Mouse (Mus musculus): ENCODE results near the gene Cttn.

Cttn gene

GRCm38 (mm10) chr7:144449637-144450570 lies 20.9 kb downstream of the Cttn start:
- DNase-seq (ENCODE audit: extremely low read depth, low read depth, low spot score): peak; percentile 54

GRCm38 (mm10) chr7:144448186-144448585 lies 22.6 kb downstream of the Cttn start:
- no peak for DNase-seq (ENCODE audit: extremely low read depth, low read depth, low spot score)

- no peak for DNase-seq (ENCODE audit: extremely low read depth, low read depth, low spot score)
Observed at GRCm38 (mm10) chr7:144447146-144447545, 23.7 kb downstream of the Cttn start.

- DNase-seq (ENCODE audit: extremely low read depth, low read depth, low spot score): no peak
Observed at GRCm38 (mm10) chr7:144444788-144445187, 26.0 kb downstream of the Cttn start.

GRCm38 (mm10) chr7:144441976-144442375 lies 28.8 kb downstream of the Cttn start:
- no peak for DNase-seq (ENCODE audit: extremely low read depth, low read depth, low spot score)

- DNase-seq (ENCODE audit: extremely low read depth, low read depth, low spot score): no peak
Observed at GRCm38 (mm10) chr7:144441466-144441865, 29.3 kb downstream of the Cttn start.

- DNase-seq (ENCODE audit: extremely low read depth, low read depth, low spot score): no peak
Observed at GRCm38 (mm10) chr7:144438811-144439210, 32.0 kb downstream of the Cttn start.

GRCm38 (mm10) chr7:144432920-144433319 lies 37.9 kb downstream of the Cttn start:
- no peak for DNase-seq (ENCODE audit: extremely low read depth, low read depth, low spot score)

GRCm38 (mm10) chr7:144427460-144427859 lies 43.3 kb downstream of the Cttn start:
- no peak for DNase-seq (ENCODE audit: extremely low read depth, low read depth, low spot score)

GRCm38 (mm10) chr7:144426594-144426993 lies 44.2 kb downstream of the Cttn start:
- DNase-seq (ENCODE audit: extremely low read depth, low read depth, low spot score): no peak

GRCm38 (mm10) chr7:144425953-144426352 lies 44.9 kb downstream of the Cttn start:
- no peak for DNase-seq (ENCODE audit: extremely low read depth, low read depth, low spot score)

- no peak for DNase-seq (ENCODE audit: extremely low read depth, low read depth, low spot score)
Observed at GRCm38 (mm10) chr7:144421478-144421877, 49.3 kb downstream of the Cttn start.

- no peak for DNase-seq (ENCODE audit: extremely low read depth, low read depth, low spot score)
Observed at GRCm38 (mm10) chr7:144420552-144420951, 50.3 kb downstream of the Cttn start.

- no peak for DNase-seq (ENCODE audit: extremely low read depth, low read depth, low spot score)
Observed at GRCm38 (mm10) chr7:144417644-144418343, 53.0 kb downstream of the Cttn start.

GRCm38 (mm10) chr7:144417234-144417633 lies 53.6 kb downstream of the Cttn start:
- DNase-seq (ENCODE audit: extremely low read depth, low read depth, low spot score): no peak

- DNase-seq (ENCODE audit: extremely low read depth, low read depth, low spot score): no peak
Observed at GRCm38 (mm10) chr7:144415795-144416194, 55.0 kb downstream of the Cttn start.

- DNase-seq (ENCODE audit: extremely low read depth, low read depth, low spot score): no peak
Observed at GRCm38 (mm10) chr7:144414632-144415031, 56.2 kb downstream of the Cttn start.

- DNase-seq (ENCODE audit: extremely low read depth, low read depth, low spot score): no peak
Observed at GRCm38 (mm10) chr7:144411967-144412906, 58.6 kb downstream of the Cttn start.

- no peak for DNase-seq (ENCODE audit: extremely low read depth, low read depth, low spot score)
Observed at GRCm38 (mm10) chr7:144409682-144410081, 61.1 kb downstream of the Cttn start.

- DNase-seq (ENCODE audit: extremely low read depth, low read depth, low spot score): no peak
Observed at GRCm38 (mm10) chr7:144408464-144409000, 62.3 kb downstream of the Cttn start.

GRCm38 (mm10) chr7:144407675-144408074 lies 63.1 kb downstream of the Cttn start:
- no peak for DNase-seq (ENCODE audit: extremely low read depth, low read depth, low spot score)

Data from fat pad, adult 2 months (tissue).